Mouse (Mus musculus): ENCODE measurements around the gene Trabd2b.
A peak's percentile ranks its signal among the peaks of the same experiment; 100 is the strongest.

Trabd2b gene

DNA sequence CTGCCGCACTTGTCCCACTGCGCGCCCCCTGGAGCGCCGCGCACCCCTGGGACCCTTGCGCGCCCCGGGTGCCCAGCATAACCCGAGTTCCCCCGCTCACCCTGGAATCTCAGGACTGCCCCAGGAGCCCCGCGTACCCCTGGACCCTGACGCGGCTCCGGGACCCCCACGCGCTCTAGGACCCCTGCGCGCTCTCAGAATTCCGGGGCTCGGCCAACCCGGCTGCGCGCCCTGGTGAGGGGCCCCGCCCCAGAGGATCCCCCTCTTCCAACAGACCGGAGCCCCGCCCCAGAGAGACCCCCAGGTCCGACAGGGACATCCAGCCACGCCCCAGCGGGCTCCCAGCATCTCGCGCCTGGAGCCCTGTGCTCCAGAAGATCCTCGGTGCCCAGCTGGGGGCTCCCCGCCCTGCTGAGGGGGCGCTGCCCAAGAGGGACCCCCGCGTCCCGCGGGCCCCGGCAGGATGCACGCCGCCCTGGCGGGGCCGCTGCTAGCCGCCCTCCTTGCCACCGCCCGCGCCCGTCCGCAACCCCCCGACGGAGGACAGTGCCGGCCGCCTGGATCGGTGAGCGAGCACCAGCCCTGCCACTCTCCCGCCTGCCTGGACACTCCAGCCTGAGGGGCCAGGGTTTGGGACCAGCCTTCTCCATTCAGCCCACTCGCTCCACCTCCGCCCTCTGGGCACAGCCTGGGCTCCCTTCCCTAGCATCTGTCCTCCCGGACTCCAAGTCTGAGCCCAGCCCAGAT lies at the start of gene Trabd2b:
Gene Trabd2b (plus strand): TSS at position 370 of the 747 bp plus-strand sequence.
- DNase-seq (ENCODE audit: low spot score): peak; percentile 53

DNA sequence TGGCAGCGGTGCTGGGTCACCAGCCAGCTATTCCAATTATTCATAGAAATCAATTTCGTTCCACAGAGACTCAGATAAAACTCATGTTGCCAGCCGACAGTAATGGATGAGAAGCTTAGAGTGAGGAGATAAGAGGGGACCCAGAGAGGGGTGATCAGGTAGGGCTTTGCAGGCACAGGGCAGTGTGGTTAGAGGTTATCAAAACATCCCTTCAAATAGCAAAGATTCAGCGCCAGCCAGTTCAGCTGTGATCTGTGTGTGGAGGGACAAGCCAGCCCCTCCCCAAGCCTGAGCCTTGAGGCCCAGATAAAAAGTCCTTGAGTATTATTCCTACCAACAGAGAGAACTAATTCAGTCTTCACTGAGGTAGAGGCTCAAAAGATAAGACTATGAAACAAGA lies 49.1 kb upstream of the Trabd2b start:
- DNase-seq (ENCODE audit: low spot score): no peak

DNA sequence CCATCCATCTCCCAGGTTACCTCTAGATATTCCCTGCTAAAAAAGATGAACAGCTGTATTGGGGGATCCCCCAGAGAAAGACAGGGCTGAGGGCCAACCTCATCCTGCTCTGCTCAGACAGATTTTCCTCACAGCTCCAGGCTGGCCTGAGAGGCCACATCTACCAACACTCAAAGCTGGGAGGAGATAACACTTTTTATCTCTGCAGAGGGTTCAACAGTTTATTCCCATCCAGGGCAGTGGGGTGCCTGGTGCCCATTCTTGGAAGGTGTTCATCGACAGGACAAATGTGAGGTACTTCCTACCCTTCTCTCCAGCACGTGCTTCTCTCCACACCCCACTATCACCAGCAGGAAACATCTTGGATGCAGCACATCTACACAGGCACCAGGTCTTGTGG lies 47.6 kb upstream of the Trabd2b start:
- DNase-seq (ENCODE audit: low spot score): no peak

DNA sequence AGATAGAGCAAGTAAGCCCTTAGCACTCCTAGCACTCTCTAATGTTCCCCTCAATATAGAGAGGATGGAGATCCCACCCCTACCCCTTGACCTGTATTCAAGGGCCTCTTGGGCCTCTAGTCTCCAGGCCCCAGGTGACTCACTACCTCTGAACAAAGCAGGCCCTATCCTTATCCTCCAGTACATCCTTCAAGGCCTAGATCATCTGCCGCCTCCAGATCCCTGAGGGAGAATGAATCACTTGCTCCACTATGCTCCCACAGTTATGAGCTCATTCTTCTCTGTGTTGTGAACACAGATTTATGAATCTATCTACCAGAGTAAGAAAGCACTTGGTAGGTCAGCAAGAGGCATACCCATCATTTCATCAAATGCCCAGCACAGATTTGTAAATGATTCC lies 46.7 kb upstream of the Trabd2b start:
- DNase-seq (ENCODE audit: low spot score): no peak

DNA sequence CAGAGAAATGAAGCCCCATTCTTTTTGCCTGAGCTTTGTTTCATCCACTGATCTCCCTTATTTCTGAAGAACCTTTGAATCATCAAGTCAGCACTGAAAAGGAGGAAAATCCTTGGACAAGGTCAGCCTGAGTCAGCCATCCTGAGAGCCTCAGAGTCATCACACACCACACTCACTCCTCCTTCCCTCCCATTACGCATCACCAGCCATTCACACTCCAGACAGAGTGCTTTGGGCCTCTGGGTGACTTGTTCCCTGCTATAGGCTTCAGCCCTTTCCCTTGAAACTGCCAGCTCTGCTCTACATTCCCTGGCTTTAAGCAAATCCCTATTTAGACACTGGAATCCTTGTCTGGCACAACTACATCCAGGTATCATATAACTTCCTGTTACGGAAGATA lies 45.2 kb upstream of the Trabd2b start:
- no peak for DNase-seq (ENCODE audit: low spot score)

DNA sequence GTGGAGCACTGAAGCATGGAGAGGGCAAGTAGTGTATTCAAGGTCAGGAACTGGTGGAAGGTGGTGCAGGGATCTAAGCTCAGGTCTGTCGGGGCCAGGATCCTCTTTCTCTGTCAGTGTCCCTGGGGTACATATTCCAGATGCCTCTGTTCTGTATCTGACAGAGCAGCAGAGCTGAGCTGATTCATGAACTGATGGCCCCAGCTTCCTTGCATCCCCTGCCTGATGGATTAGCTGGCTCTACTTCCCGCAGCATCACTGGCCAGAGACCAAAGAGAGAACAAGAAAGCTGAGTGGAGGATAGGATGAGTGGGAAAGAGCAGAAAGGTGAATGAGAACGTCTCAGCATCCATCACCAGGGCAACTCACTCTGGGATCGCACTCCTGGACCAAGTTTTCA lies 41.5 kb upstream of the Trabd2b start:
- no peak for DNase-seq (ENCODE audit: low spot score)

DNA sequence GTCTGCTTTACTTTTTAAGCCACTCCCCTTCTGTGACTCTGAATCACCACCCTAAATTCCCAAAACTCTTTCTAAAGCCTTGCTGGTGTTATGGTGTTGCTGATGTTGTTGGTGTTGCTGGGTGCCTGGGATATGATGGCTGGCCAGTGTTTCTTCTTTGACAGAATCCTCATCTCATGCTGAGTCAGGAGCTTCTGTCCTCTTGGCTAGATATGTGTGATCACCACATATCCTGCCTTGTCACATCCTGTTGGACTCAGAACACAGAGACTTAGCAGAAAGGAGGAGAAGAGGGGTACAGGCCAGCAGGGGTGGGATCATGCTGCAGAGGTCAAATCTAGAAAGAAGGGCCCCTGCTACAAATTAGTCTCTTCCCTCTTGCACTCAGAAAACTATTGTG lies 40.9 kb upstream of the Trabd2b start:
- DNase-seq (ENCODE audit: low spot score): no peak

DNA sequence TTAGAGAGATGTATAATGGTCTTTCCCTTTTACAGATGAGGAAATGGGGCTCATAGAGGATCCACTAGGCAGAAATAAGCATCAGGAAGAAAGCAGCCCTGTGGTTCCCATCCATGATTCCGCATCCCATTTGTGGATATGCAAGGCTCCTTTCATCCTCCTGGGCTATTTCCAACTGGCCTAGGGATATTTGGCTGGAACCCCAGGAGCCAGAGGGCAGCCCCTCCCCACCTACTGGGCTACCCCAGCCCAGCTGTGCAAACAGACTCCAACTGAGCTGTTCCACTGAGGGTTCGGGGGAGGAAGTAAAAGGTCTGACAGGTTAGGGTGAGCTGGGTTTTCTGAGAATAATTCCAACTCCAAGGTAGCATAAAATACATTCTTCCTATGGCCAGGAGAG lies 39.5 kb upstream of the Trabd2b start:
- DNase-seq (ENCODE audit: low spot score): no peak

DNA sequence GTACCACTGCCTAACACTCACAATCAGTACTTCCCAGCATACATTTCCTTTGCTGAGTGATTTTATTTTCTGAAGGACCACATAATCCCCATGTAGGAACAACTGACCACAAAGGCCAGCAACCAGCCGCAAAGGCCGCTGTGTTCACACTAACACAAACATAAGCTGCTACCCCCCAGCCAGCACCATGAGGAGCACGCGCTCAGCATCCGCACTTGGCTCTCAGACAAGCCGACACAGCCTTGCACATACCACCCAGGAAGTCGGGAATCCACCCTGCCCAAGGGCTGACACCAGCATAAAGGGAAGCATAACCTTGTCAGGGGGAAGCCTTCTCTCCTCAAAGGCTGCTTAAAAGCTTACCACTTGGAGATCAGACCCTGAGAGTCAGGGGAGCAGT lies 38.7 kb upstream of the Trabd2b start:
- no peak for DNase-seq (ENCODE audit: low spot score)

DNA sequence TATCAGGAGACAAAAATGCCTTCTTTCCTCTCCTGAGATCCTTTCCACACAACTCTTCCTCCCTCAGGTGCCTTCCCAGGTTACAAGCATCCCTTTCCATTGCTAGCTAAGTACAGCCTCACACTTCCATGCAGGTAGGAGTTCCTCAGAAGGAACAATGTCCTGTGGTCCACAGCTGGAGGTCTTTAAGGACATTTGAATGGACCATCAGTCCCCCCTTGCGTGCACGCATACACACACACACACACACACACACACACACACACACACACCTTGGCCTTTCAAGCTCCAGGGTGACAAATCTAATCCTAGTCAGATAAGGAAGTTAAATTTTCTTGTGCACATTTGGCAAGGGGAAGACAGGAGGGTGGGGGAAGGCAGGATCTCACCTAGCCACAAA lies 36.9 kb upstream of the Trabd2b start:
- DNase-seq (ENCODE audit: low spot score): no peak

DNA sequence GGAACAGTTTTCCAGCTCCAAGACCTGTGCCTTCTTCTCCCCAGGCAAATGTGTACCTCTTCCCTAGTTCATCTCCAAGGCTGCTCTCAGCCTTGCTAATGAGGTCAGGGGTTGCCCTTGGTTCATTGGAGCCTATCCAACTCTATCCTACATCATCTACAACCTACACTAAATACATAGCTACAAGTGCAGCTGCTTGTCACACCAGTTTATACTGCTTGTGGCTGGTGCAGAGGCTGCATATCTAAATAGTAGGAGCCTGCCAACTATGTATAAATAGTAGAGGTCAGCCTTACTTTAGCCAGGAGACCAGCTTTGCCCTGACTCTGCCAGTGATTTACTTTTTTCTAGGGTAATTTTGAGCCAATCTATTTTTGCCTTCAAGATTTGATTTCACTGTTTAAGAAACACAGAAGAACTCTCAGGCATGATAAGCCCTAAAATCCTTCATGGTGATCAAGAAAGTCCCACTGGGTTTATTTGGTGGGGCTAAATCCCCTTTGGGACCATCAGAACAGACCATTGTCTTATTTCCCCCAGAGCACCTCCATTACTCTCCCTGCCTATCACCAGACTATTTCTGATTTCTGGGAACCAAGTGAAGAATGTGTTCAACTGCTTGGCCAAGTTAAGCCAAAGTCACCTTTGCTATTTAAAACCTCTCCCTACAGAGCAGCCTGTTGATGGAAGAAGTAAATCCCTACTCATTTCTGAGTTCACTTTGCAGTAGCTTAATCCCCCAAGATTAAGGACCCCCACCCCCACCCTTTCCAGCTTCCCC lies 35.4 kb upstream of the Trabd2b start:
- no peak for DNase-seq (ENCODE audit: low spot score)

DNA sequence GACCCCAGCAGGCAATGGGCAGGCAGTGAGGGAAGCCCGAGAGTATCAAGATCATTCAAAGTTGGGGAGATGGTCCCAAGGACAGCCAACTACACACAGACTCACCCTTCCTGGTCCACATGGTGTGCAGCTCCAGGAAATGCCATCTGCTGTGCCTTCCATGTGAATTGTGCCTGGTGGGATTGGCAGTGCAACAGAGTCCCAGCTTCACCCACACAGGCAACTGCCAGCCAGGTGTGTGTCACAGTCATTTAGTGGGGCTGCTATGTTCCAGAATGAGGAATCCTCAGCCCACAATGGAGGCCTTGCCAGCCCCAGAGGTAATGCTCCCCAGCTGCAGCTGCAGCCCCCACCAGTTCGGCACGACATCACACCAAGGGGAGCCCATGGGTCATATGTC lies 33.8 kb upstream of the Trabd2b start:
- no peak for DNase-seq (ENCODE audit: low spot score)

DNA sequence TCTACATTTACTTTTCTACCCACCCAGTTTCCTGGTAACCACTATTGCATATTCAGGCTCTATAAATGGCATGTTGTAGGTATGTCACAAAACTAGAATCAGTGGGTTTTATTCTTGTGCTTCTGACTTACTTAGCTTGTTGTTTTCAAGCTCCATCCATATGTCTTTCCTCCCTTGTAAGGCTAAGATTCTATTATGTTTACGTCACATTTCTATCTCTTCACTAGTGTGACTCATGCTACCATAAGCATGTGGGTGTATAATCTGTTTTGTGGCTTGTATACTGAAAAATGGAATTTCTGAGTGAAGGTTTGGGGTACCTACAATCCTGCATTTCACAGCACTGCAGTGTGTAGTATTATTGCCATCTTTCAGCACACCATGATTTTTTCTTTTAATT lies 32.2 kb upstream of the Trabd2b start:
- no peak for DNase-seq (ENCODE audit: low spot score)

DNA sequence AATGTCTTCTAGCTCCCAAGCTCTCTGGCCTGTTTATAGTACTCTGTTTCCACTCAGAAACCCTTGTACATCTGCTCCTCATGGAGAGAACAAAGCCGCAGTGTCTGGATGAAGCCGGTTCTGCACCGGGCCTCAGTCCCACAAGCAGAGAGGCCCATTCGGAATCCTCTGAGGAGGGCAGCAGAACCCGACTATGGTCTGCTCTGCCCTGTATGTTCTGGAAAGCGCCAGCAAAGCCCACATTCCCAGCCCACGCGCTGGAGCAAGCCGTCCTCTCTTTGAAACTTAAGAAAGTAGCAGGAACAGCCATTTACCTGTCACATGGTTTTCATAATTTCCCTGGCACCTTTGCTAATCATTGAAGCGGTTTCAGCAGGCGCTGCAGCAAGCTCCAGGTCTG lies 29.0 kb upstream of the Trabd2b start:
- no peak for DNase-seq (ENCODE audit: low spot score)

DNA sequence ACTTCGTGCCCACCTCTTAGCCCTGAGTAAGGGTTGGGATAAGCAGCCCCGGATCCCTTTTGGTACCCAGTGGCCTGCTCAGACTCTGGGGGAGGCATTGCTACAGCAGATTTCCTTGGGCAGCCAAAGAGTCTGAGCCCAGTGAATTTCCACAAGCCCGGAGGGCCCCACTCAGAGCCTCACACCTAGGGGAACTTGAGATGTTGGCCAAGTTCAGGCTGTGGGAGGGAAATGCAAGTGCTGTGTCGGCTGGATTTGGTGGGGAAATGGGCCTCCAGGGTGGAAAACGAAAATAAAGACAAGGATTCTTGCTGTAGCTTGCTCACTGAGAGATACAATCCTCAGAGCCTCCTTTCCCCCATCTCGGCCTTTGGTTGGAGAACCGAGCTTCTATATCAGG lies 28.0 kb upstream of the Trabd2b start:
- DNase-seq (ENCODE audit: low spot score): no peak

DNA sequence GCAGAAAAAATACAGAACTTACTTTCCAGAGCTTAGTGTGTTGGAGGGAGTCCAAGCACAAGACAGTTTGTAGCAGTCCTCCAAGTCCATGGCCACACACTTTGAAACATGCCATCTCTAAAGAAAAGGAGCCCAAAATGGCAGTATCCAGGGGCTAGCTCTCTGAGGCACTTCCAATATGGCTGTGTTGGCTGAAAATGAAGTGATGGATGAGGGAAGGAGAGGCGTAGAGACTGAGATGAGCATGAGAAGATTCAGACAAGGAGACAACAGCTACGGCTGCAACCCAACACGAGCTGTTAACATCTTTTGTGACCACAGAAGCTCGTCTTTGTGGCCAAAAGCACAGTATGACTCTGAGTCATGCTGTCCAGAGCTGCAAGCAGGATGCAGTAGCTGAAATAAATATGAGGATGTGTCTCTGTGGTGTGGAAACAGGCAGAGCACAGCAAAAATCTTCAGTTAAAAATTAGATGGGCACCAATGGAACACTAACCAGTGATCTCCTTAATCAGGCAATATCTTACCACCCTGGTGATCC lies 27.0 kb upstream of the Trabd2b start:
- DNase-seq (ENCODE audit: low spot score): no peak

DNA sequence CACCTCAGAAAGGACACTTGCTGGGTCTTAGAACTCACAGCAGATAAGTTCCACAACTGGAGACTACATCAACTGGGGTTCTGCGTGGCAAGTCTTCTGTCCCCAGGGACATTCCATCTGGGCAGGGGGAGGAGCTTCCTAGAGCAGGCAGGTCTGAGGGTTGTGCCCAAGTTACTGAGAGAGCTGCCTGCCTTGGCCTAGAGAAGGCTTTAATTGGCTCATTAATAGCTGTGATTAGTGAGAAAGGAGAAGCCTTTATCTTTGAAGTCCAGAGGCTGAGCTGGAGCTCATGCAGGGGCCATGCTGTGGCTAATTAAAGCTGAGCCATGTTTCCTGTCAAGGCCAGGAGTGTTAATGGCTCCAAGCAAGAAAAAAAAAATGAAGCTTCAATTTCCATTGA lies 23.9 kb upstream of the Trabd2b start:
- peak; percentile 18 for DNase-seq (ENCODE audit: low spot score)

DNA sequence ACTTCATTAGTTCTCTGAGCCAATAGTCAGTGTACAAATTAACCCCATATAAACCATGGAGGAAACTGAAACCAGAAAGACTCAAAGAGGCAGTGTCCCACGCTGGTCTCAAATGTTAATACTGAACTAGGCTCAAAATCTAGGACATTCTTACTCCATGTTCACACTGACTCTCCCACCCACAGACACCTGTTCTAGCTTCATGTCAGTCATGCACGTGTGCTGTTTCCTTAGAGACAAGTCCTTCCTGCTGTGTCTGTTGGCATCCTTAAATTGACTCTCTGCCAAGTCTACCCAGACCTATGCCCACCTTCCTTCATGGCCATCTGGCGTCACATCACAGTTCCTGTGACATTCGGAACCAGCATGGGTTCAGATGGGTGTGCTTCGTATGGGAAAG lies 21.3 kb upstream of the Trabd2b start:
- no peak for DNase-seq (ENCODE audit: low spot score)

DNA sequence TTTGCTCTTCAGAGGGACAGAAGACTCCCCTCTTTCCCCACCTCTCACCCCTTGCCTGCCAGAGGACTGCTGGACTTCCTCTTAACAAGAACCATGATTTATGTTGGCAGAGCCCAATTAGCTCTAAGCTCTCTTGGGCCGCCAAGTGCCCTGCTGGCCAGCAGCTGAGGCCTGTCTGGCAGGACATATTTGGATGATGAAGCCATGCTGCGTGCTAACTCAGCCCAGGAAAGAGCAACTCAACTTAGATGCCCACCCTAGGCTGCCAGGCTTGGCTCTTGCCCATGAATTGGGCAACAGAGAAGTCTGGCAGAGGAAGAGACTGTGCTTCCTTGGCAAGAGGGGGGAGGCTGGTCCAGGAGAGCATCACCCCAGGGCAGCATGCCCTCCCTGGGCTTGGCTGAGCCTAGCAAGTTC lies 20.1 kb upstream of the Trabd2b start:
- no peak for DNase-seq (ENCODE audit: low spot score)

DNA sequence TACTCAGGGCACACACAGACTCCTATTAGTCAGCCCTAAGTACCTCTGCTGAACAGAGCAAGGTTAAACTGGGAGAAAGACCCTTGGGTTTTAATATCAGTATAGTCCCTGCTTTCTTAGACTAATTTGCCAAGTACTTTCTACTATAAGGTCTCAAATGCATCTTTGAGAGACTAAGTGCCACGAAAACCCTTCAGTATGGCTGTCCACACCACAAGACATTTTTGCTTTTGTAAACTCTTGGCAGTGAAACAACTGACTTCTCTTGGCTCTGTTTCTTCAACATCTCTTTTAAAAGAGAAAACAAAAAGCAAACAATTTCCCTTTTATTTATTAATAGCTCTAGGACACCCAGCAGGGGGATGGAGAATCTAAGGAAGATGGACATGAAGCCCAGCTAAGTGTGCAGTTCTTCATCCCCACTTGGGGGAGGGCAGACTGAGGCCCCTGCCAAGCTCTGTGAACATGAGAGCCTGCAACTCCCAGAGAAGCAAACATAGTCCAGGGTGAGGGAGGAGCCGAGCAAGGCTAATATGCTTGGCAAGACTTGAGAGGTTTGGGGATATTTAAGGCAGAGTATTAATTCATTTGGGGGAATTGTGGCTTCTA lies 18.9 kb upstream of the Trabd2b start:
- no peak for DNase-seq (ENCODE audit: low spot score)

DNA sequence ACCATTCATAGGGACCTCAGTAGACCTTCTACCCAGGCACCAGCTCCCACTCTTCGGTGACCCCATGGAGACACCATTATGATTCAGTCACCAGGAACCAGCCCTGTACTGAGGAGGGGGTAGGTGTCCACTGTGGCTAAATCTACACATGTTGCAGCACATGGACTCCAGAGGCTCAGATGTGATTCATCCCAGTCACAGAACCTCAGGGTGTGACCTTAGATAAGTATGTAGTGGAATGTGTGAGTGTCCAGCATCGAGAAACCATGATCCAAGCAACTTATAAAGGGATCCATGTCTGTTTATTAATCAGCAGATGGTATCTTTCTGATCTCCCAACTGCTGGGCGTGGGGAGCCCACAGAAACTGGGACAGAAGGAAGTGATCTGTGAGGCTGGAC lies 18.2 kb upstream of the Trabd2b start:
- DNase-seq (ENCODE audit: low spot score): no peak

DNA sequence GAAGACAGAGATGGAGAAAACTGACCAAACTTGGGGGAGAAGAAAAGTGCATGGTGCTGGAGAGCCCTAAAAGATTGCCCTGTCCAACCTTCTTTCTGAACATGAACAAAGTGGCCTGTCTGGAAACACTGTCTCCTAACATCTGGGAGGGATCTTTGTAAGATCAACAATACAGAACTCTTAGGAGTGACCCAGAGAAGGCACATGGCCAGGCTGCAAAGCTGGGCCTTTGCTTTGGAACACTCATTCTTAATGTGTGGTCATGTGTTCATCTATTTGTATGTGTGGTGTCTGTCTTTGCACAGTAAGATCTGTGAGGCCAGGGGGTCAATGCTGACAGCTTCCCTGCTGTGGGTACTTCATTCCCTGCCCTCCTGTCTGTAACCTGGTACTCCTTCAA lies 16.9 kb upstream of the Trabd2b start:
- DNase-seq (ENCODE audit: low spot score): no peak

DNA sequence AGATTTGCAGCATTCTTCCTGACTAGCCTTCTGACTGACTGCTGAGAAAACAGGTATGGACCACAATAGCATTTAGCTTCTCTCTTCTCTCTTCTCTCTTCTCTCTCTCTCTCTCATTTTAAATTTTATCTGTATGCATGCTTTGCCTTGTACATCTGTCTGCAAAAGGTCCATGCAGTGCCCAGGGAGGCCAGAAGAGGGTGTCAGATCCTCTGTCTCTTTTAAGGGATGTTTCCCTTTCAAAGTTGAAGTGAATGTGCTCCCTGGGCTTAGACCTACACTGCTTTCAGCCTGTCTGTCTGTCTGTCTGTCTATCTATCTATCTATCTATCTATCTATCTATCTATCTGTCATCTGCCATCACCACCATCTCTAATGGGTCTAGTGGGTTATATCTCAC lies 8.9 kb upstream of the Trabd2b start:
- peak; percentile 40 for DNase-seq (ENCODE audit: low spot score)
